Mouse (Mus musculus): Measurements from ENCODE around the gene Dusp15. TPM values are rescaled to one million over a fixed set of nuclear protein-coding genes. Genes with fewer than 3 reads are reported as not detected.

Gene Dusp15
- polyA plus RNA-seq, 1 experiment: 0.21 TPM

- no peak overlapping the region for H3K27ac ChIP-seq (ENCODE audit: insufficient read depth, low read length)
- no peaks in the 10 kb centered on the region for H3K27me3 ChIP-seq (ENCODE audit: control insufficient read depth, insufficient read depth, low read length)
- no peak overlapping the region for H3K4me3 ChIP-seq (ENCODE audit: extremely low read depth, insufficient read depth, insufficient read length)
- 94% methylated on average over 15 of the region's 15 CpGs for WGBS
- H3K4me1 ChIP-seq (ENCODE audit: control insufficient read depth, insufficient read depth, insufficient read length): peaks cover 2% of the 10 kb centered on the region; the same call in 1 of the 2 replicates
- no peak for TF ChIP-seq POLR2A (IDR thresholded peaks at IDR 0.05; ENCODE audit: low read depth, low read length)
- TF ChIP-seq CTCF (IDR thresholded peaks at IDR 0.05; ENCODE audit: extremely low read depth, insufficient read depth, insufficient read length, insufficient replicate concordance): no peak
- DNase-seq (ENCODE audit: low read depth in 1 of 2, low spot score in 2 of 2): no peak
- H3K36me3 ChIP-seq (ENCODE audit: control insufficient read depth, insufficient read depth, low read length): no peaks in the 10 kb centered on the region
Measured at GRCm38 (mm10) chr2:152901296-152901695, 50.2 kb downstream of the Dusp15 start.

DNA sequence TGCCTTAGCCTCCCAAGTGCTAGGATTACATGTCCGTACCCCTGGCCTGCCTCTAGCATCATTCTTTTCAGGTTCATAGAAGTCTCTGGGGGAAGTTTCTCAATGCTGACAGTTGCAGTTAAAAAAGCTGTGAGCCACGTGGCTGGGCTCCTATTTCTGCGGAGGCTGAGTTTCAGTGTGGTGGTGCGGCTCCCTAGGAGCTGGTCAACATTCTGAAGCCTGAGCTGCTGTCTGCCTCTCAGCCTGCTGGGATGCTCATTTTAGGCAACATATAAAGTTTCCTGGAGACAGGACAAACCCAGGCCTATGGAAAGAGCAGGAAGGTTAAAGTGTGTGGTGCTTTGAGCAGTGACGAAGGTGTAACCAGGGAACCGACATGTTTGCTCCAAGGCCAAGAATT, 52.5 kb downstream of the Dusp15 start:
- Histone ChIP-seq H3K27ac (ENCODE audit: insufficient read depth, low read length) (no peak overlapping the region), H3K4me3 (ENCODE audit: extremely low read depth, insufficient read depth, insufficient read length) (no peak overlapping the region), H3K36me3 (ENCODE audit: control insufficient read depth, insufficient read depth, low read length) (no peaks in the 10 kb centered on the region), H3K27me3 (ENCODE audit: control insufficient read depth, insufficient read depth, low read length) (no peaks in the 10 kb centered on the region), H3K4me1 (ENCODE audit: control insufficient read depth, insufficient read depth, insufficient read length) (no peaks in the 10 kb centered on the region; the same call in 1 of the 2 replicates)
- TF ChIP-seq CTCF (IDR thresholded peaks at IDR 0.05; ENCODE audit: extremely low read depth, insufficient read depth, insufficient read length, insufficient replicate concordance): no peak
- TF ChIP-seq POLR2A (IDR thresholded peaks at IDR 0.05; ENCODE audit: low read depth, low read length): no peak
- 87% methylated on average over 6 of the region's 6 CpGs for WGBS
- no peak for DNase-seq (ENCODE audit: low read depth in 1 of 2, low spot score in 2 of 2)

- H3K27ac ChIP-seq (ENCODE audit: insufficient read depth, low read length): no peak overlapping the region
- 90% methylated on average over 3 of the region's 3 CpGs for WGBS
- peaks cover 6% of the 10 kb centered on the region; the same call in 1 of the 2 replicates for H3K36me3 ChIP-seq (ENCODE audit: control insufficient read depth, insufficient read depth, low read length)
- no peak for TF ChIP-seq POLR2A (IDR thresholded peaks at IDR 0.05; ENCODE audit: low read depth, low read length)
- no peak for TF ChIP-seq CTCF (IDR thresholded peaks at IDR 0.05; ENCODE audit: extremely low read depth, insufficient read depth, insufficient read length, insufficient replicate concordance)
- no peak overlapping the region for H3K4me3 ChIP-seq (ENCODE audit: extremely low read depth, insufficient read depth, insufficient read length)
- DNase-seq (ENCODE audit: low read depth in 1 of 2, low spot score in 2 of 2): no peak
- no peaks in the 10 kb centered on the region for H3K4me1 ChIP-seq (ENCODE audit: control insufficient read depth, insufficient read depth, insufficient read length)
- no peaks in the 10 kb centered on the region for H3K27me3 ChIP-seq (ENCODE audit: control insufficient read depth, insufficient read depth, low read length)
Measured at GRCm38 (mm10) chr2:152896926-152897325, 54.6 kb downstream of the Dusp15 start.

DNA sequence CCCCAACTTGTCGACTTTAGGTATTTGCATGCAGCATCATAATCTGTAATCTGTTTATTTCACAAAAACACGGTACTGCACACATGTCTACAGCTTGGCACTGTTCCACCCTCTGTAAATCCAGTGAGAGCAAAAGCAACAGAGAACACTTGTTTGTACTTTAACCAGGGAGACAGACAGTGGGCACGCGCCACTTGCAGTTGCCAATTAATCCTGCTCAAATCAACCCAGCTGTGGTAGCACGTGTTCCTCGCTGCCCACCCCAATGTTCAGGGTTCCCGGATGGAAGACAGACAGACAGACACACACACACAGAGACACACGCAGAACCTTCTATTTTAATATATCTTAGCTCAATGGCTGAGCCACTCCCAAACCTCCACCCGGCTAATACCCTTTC, 55.7 kb downstream of the Dusp15 start:
- Histone ChIP-seq H3K4me3 (ENCODE audit: extremely low read depth, insufficient read depth, insufficient read length) (no peak overlapping the region), H3K4me1 (ENCODE audit: control insufficient read depth, insufficient read depth, insufficient read length) (no peaks in the 10 kb centered on the region), H3K27ac (ENCODE audit: insufficient read depth, low read length) (no peak overlapping the region), H3K36me3 (ENCODE audit: control insufficient read depth, insufficient read depth, low read length) (peaks cover 10% of the 10 kb centered on the region; the same call in 1 of the 2 replicates), H3K27me3 (ENCODE audit: control insufficient read depth, insufficient read depth, low read length) (no peaks in the 10 kb centered on the region)
- 94% methylated on average over 9 of the region's 9 CpGs for whole genome bisulfite sequencing
- no peak for TF ChIP-seq CTCF (IDR thresholded peaks at IDR 0.05; ENCODE audit: extremely low read depth, insufficient read depth, insufficient read length, insufficient replicate concordance)
- no peak for TF ChIP-seq POLR2A (IDR thresholded peaks at IDR 0.05; ENCODE audit: low read depth, low read length)
- no peak for DNase-seq (ENCODE audit: low read depth in 1 of 2, low spot score in 2 of 2)

Other genes starting within 250 kb of the Dusp15 start
- 53.5 and 84.4 TPM in 2 replicates for gene Id1, start 215.4 kb downstream of the Dusp15 start, polyA plus RNA-seq (2012; rRNA removed)
- 0.56 and 0.59 TPM in 2 replicates for gene Cox4i2, start 197.5 kb downstream of the Dusp15 start, polyA plus RNA-seq (2012; rRNA removed)
- 36.2 and 57.4 TPM in 2 replicates for gene Bcl2l1, start 120.0 kb downstream of the Dusp15 start, polyA plus RNA-seq (2012; rRNA removed)
- 2.0 and 2.2 TPM in 2 replicates for gene Tpx2, start 103.7 kb downstream of the Dusp15 start, polyA plus RNA-seq (2012; rRNA removed)
- gene Mylk2, start 40.3 kb downstream of the Dusp15 start, polyA plus RNA-seq (2012; rRNA removed): 0.23 and 0.34 TPM in 2 replicates
- 12.6 and 20.1 TPM in 2 replicates for gene Foxs1, start 18.5 kb downstream of the Dusp15 start, polyA plus RNA-seq (2012; rRNA removed)
- 0.07 and 0.09 TPM in 2 replicates for gene Ttll9, start 10.8 kb upstream of the Dusp15 start, polyA plus RNA-seq (2012; rRNA removed)
- gene Pdrg1, start 63.7 kb upstream of the Dusp15 start, polyA plus RNA-seq (2012; rRNA removed): 38.8 TPM in 2 replicates
- not detected in 2 replicates for gene Xkr7, start 80.2 kb upstream of the Dusp15 start, polyA plus RNA-seq (2012; rRNA removed)
- 17.5 and 19.2 TPM in 2 replicates for gene Ccm2l, start 114.3 kb upstream of the Dusp15 start, polyA plus RNA-seq (2012; rRNA removed)
- gene Hck, start 156.8 kb upstream of the Dusp15 start, polyA plus RNA-seq (2012; rRNA removed): 78.9 and 92.2 TPM in 2 replicates
- 21.8 and 22.0 TPM in 2 replicates for gene Tm9sf4, start 209.6 kb upstream of the Dusp15 start, polyA plus RNA-seq (2012; rRNA removed)

All from spleen, adult 2 months (tissue).